Mouse (Mus musculus) MEL (cell line): ENCODE data around the gene Lgr6. TPM values are rescaled to one million over a fixed set of nuclear protein-coding genes. Genes with fewer than 3 reads are reported as not detected.

ENCODE experiments used
- DNase-seq: peaks from one replicate; pipeline ENCODE4 v3.0.0; 2011; ENCODE audit warnings: low read depth, low spot score
- H3K27ac ChIP-seq: 2 replicates; pipeline ENCODE4 v1.5.1; 2012; ENCODE audit warnings: low read depth, mild to moderate bottlenecking, control low read depth, low read length, moderate library complexity; ENCODE audit not compliant: control insufficient read depth
- H3K27me3 ChIP-seq, 2 experiments: fragments of 150-350 bp in 1 of 2; sonication (generic) in 1 of 2; 2 replicates each; pipeline ENCODE4 v1.6.1; 2012; ENCODE audit warnings: low read length in 2 of 2, mild to moderate bottlenecking in 2 of 2, improper control_type of control experiment in 1 of 2, moderate library complexity in 1 of 2; ENCODE audit not compliant: insufficient read depth in 2 of 2, control insufficient read depth in 1 of 2
- H3K36me3 ChIP-seq, 2 experiments: 2 replicates each; pipeline ENCODE4 v1.6.1; 2012 to 2014; ENCODE audit warnings: low read length in 2 of 2, improper control_type of control experiment in 1 of 2, inconsistent platforms in 1 of 2, mild to moderate bottlenecking in 1 of 2; ENCODE audit not compliant: insufficient read depth in 2 of 2, control insufficient read depth in 1 of 2
- H3K4me1 ChIP-seq, 2 experiments: fragments of 150-350 bp in 1 of 2; sonication (generic) in 1 of 2; 2 replicates each; pipeline ENCODE4 v1.6.1; 2012; ENCODE audit warnings: low read length in 2 of 2, improper control_type of control experiment in 1 of 2, mild to moderate bottlenecking in 1 of 2; ENCODE audit not compliant: insufficient read depth in 2 of 2, control insufficient read depth in 1 of 2
- H3K4me3 ChIP-seq, 2 experiments: fragments of 150-350 bp in 1 of 2; sonication (generic) in 1 of 2; 2 replicates each; pipeline ENCODE4 v1.5.1; 2012; ENCODE audit warnings: low read depth in 2 of 2, low read length in 2 of 2, mild to moderate bottlenecking in 2 of 2, moderate library complexity in 2 of 2, control low read depth in 1 of 2, improper control_type of control experiment in 1 of 2; ENCODE audit not compliant: control insufficient read depth in 1 of 2, insufficient read depth in 1 of 2
- H3K79me2 ChIP-seq: 2 replicates; pipeline ENCODE4 v1.6.1; 2012; ENCODE audit warnings: mild to moderate bottlenecking, low read length, moderate library complexity; ENCODE audit not compliant: control insufficient read depth, poor library complexity, insufficient read depth
- H3K9ac ChIP-seq: 2 replicates; pipeline ENCODE4 v1.6.1; 2012; ENCODE audit warnings: low read depth, mild to moderate bottlenecking, control low read depth, low read length, moderate library complexity; ENCODE audit not compliant: control insufficient read depth, poor library complexity, severe bottlenecking
- H3K9me3 ChIP-seq: fragments of 150-350 bp; sonication (generic); replicated peaks from 2 replicates; pipeline ENCODE4 v1.6.1; 2012; ENCODE audit warnings: mild to moderate bottlenecking, low read length, improper control_type of control experiment, moderate library complexity; ENCODE audit not compliant: insufficient read depth
- BHLHE40 ChIP-seq: IDR thresholded peaks from 2 replicates; pipeline ENCODE4 v1.6.1; 2012; ENCODE audit warnings: low read depth, mild to moderate bottlenecking, inconsistent platforms, low read length, improper control_type of control experiment, borderline replicate concordance
- CHD1 ChIP-seq: IDR thresholded peaks from 2 replicates; pipeline ENCODE4 v1.6.1; 2012; ENCODE audit warnings: low read depth, mild to moderate bottlenecking, inconsistent platforms, low read length, improper control_type of control experiment
- CHD2 ChIP-seq: IDR thresholded peaks from 2 replicates; pipeline ENCODE4 v1.6.1; 2011; ENCODE audit warnings: low read length, improper control_type of control experiment
- E2F4 ChIP-seq: IDR thresholded peaks from 2 replicates; pipeline ENCODE4 v1.6.1; 2011; ENCODE audit warnings: low read depth, low read length, improper control_type of control experiment, borderline replicate concordance
- ELF1 ChIP-seq: IDR thresholded peaks from 2 replicates; pipeline ENCODE4 v1.6.1; 2014; ENCODE audit warnings: low read depth, mild to moderate bottlenecking, inconsistent platforms, low read length, improper control_type of control experiment, moderate library complexity
- EP300 ChIP-seq, 2 experiments: IDR thresholded peaks; 2 replicates each; pipeline ENCODE4 v1.6.1; 2011; ENCODE audit warnings: improper control_type of control experiment in 2 of 2, low read length in 2 of 2, low read depth in 1 of 2, mild to moderate bottlenecking in 1 of 2
- ETS1 ChIP-seq: IDR thresholded peaks from 2 replicates; pipeline ENCODE4 v1.6.1; 2012; ENCODE audit warnings: low read depth, mild to moderate bottlenecking, inconsistent platforms, low read length, improper control_type of control experiment, moderate library complexity
- GATA1 ChIP-seq: IDR thresholded peaks from 2 replicates; pipeline ENCODE4 v1.6.1; 2011; ENCODE audit warnings: low read depth, low read length, improper control_type of control experiment
- HCFC1 ChIP-seq: IDR thresholded peaks from 2 replicates; pipeline ENCODE4 v1.6.1; 2012; ENCODE audit warnings: low read depth, mild to moderate bottlenecking, inconsistent platforms, low read length, improper control_type of control experiment, moderate library complexity
- JUND ChIP-seq: IDR thresholded peaks from 2 replicates; pipeline ENCODE4 v1.6.1; 2011; ENCODE audit warnings: low read depth, mild to moderate bottlenecking, improper control_type of control experiment, low read length
- MYB ChIP-seq: IDR thresholded peaks from 2 replicates; pipeline ENCODE4 v1.6.1; 2011; ENCODE audit warnings: mild to moderate bottlenecking, low read depth, low read length, improper control_type of control experiment
- MYC ChIP-seq: IDR thresholded peaks from 2 replicates; pipeline ENCODE4 v1.6.1; 2011; ENCODE audit warnings: low read depth, mild to moderate bottlenecking, low read length, improper control_type of control experiment, moderate library complexity
- NELFE ChIP-seq: IDR thresholded peaks from 2 replicates; pipeline ENCODE4 v1.6.1; 2011; ENCODE audit warnings: low read depth, low read length, improper control_type of control experiment
- NRF1 ChIP-seq: IDR thresholded peaks from 2 replicates; pipeline ENCODE4 v1.6.1; 2014; ENCODE audit warnings: low read depth, mild to moderate bottlenecking, inconsistent platforms, low read length, improper control_type of control experiment, moderate library complexity; ENCODE audit not compliant: poor library complexity, insufficient read depth, severe bottlenecking
- POLR2AphosphoS2 ChIP-seq: IDR thresholded peaks from 2 replicates; pipeline ENCODE4 v1.6.1; 2011; ENCODE audit warnings: low read length, improper control_type of control experiment
- RAD21 ChIP-seq: IDR thresholded peaks from 2 replicates; pipeline ENCODE4 v1.6.1; 2011; ENCODE audit warnings: mild to moderate bottlenecking, low read depth, low read length, improper control_type of control experiment
- RCOR1 ChIP-seq: IDR thresholded peaks from 2 replicates; pipeline ENCODE4 v1.6.1; 2012; ENCODE audit warnings: low read depth, mild to moderate bottlenecking, inconsistent platforms, low read length, improper control_type of control experiment
- TBP ChIP-seq: IDR thresholded peaks from 2 replicates; pipeline ENCODE4 v1.8.0; 2011; ENCODE audit warnings: low read depth, low read length, improper control_type of control experiment
- TCF12 ChIP-seq: IDR thresholded peaks from 2 replicates; pipeline ENCODE4 v1.6.1; 2014; ENCODE audit warnings: low read depth, mild to moderate bottlenecking, inconsistent platforms, low read length, improper control_type of control experiment, moderate library complexity
- ZMIZ1 ChIP-seq: IDR thresholded peaks from 2 replicates; pipeline ENCODE4 v1.6.1; 2012; ENCODE audit warnings: low read depth, mild to moderate bottlenecking, inconsistent platforms, low read length, improper control_type of control experiment, moderate library complexity
- ZNF384 ChIP-seq: IDR thresholded peaks from 2 replicates; pipeline ENCODE4 v1.6.1; 2012; ENCODE audit warnings: low read depth, mild to moderate bottlenecking, inconsistent platforms, low read length, improper control_type of control experiment
- polyA plus RNA-seq, 2 experiments: library from polyadenylated mRNA; stranded (reverse) in 1 of 2; unstranded in 1 of 2; fragments of >175 nt in 1 of 2; fragments of >200 nt in 1 of 2; gene quantifications; 2 replicates each; pipeline versions ENCODE4 v1.2.1 to v1.2.4; 2012; ENCODE audit warnings: low replicate concordance in 2 of 2, low read depth in 1 of 2; ENCODE audit not compliant: insufficient read length in 2 of 2, insufficient read depth in 1 of 2, missing spikeins in 1 of 2
- total RNA-seq: library from RNA; depleted of rRNA; stranded (reverse); fragments of 300-350 nt; gene quantifications from 2 replicates; pipeline ENCODE4 v1.2.3, GENCODE M21; 2012

Lgr6 gene
- total and polyA plus RNA-seq, 3 experiments = 0.04 to 0.10 TPM; not detected in 1

- Histone ChIP-seq H3K79me2 (no peaks in the 10 kb centered on the region), H3K27me3 (no peaks in the 10 kb centered on the region; a peak in 2 of 4 replicates), H3K9ac (no peak overlapping the region), H3K9me3 (no peaks in the 10 kb centered on the region), H3K4me3 (no peak overlapping the region), H3K27ac (no peak overlapping the region), H3K4me1 (0 out of 4 replicates have a peak, but pooled peaks cover 0 to 4% of the 10 kb centered on the region in 2 experiments), H3K36me3 (no peaks in the 10 kb centered on the region)
- no peak for DNase-seq
- TF ChIP-seq CHD1 (no peak), MYB (no peak), TBP (no peak), EP300 (IDR thresholded peaks at IDR 0.05; ENCODE audit: low read depth in 1 of 2, low read length in 2 of 2) (no peak), MYC (no peak), BHLHE40 (no peak), GATA1 (no peak), HCFC1 (no peak), E2F4 (no peak), ZNF384 (no peak), RCOR1 (no peak), ZMIZ1 (no peak), NRF1 (no peak), ETS1 (no peak), NELFE (no peak)
Measured at GRCm38 (mm10) chr1:135095189-135095588, 9.9 kb downstream of the Lgr6 start.

- no peak overlapping the region for H3K27ac ChIP-seq
- no peak for DNase-seq
- no peak overlapping the region for H3K4me3 ChIP-seq
- H3K9me3 ChIP-seq = no peaks in the 10 kb centered on the region
- 0 out of 4 replicates have a peak, but pooled peaks cover 0 to 4% of the 10 kb centered on the region in 2 experiments for H3K4me1 ChIP-seq
- H3K79me2 ChIP-seq = no peaks in the 10 kb centered on the region
- H3K9ac ChIP-seq = no peak overlapping the region
- H3K27me3 ChIP-seq = no peaks in the 10 kb centered on the region; a peak in 2 of 4 replicates
- H3K36me3 ChIP-seq = no peaks in the 10 kb centered on the region
- no peak for TF ChIP-seq E2F4
- no peak for TF ChIP-seq ELF1
- no peak for TF ChIP-seq JUND
- TF ChIP-seq TCF12 = no peak
- no peak for TF ChIP-seq MYC
- no peak for TF ChIP-seq CHD2
- TF ChIP-seq CHD1 = no peak
- no peak for TF ChIP-seq POLR2AphosphoS2
- no peak for TF ChIP-seq RAD21
Measured at GRCm38 (mm10) chr1:135094723-135095122, 10.4 kb downstream of the Lgr6 start.
